Mouse (Mus musculus): ENCODE results near the gene Steap1. TPM values are rescaled to one million over a fixed set of nuclear protein-coding genes. Genes with fewer than 3 reads are reported as not detected.

Gene Steap1
- polyA plus RNA-seq, 1 experiment from 2014 or later, result 5.7 TPM

- H3K27me3 ChIP-seq (replicated peaks; ENCODE audit: control insufficient read depth, insufficient read depth, low read length), result no peaks in the 10 kb centered on the region
- 45% methylated on average over 4 of the region's 4 CpGs for WGBS
- no peaks in the 10 kb centered on the region for H3K9me3 ChIP-seq (ENCODE audit: control insufficient read depth, low read length)
- ATAC-seq, result no peak
- H3K4me3 ChIP-seq (ENCODE audit: low read length), result no peak overlapping the region
- H3K4me2 ChIP-seq (ENCODE audit: low read depth, low read length), result no peak overlapping the region
- H3K9ac ChIP-seq (ENCODE audit: low read depth, low read length), result no peak overlapping the region
- H3K4me1 ChIP-seq (ENCODE audit: control insufficient read depth, insufficient read depth, low read length), result peaks cover 4% of the 10 kb centered on the region; the same call in 1 of the 2 replicates
- H3K36me3 ChIP-seq (ENCODE audit: control insufficient read depth, insufficient read depth, low read length), result no peaks in the 10 kb centered on the region
- no peak overlapping the region for H3K27ac ChIP-seq (ENCODE audit: low read length)
Measured at GRCm38 (mm10) chr5:5692167-5692738, 56.9 kb downstream of the Steap1 start.

- Histone ChIP-seq H3K4me1 (ENCODE audit: control insufficient read depth, insufficient read depth, low read length) (peaks cover 4% of the 10 kb centered on the region; the same call in 1 of the 2 replicates), H3K27ac (ENCODE audit: low read length) (no peak overlapping the region), H3K9ac (ENCODE audit: low read depth, low read length) (no peak overlapping the region), H3K36me3 (ENCODE audit: control insufficient read depth, insufficient read depth, low read length) (no peaks in the 10 kb centered on the region), H3K4me3 (ENCODE audit: low read length) (no peak overlapping the region), H3K27me3 (replicated peaks; ENCODE audit: control insufficient read depth, insufficient read depth, low read length) (no peaks in the 10 kb centered on the region), H3K9me3 (ENCODE audit: control insufficient read depth, low read length) (no peaks in the 10 kb centered on the region), H3K4me2 (ENCODE audit: low read depth, low read length) (no peak overlapping the region)
- no peak for ATAC-seq
- WGBS, result 61% methylated on average over 8 of the region's 8 CpGs
Measured at GRCm38 (mm10) chr5:5688945-5689540, 60.1 kb downstream of the Steap1 start.

DNA sequence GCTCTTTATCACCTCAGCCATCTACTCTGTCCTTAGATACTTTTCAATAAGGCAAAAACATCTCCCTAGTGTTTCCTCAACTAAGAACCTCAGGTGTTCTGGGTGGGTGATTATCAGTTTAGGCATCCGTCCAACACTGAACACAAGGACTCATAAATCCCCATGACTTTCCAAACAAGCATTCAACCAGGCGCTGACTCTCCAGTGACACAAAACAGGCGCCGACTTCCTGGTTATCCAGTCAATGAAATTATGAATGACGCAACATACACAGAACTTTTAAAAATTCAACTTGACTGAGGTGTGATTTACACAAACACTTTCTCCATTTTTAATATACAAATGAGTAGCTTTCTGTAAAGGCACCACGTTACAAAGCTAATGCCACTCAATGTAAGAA, 60.9 kb downstream of the Steap1 start:
- H3K4me1 ChIP-seq (ENCODE audit: control insufficient read depth, insufficient read depth, low read length), result peaks cover 4% of the 10 kb centered on the region; the same call in 1 of the 2 replicates
- H3K27me3 ChIP-seq (replicated peaks; ENCODE audit: control insufficient read depth, insufficient read depth, low read length), result no peaks in the 10 kb centered on the region
- ATAC-seq, result 0 out of 2 replicates have a peak, but pooled peaks have one; percentile 27
- H3K4me3 ChIP-seq (ENCODE audit: low read length), result no peak overlapping the region
- H3K36me3 ChIP-seq (ENCODE audit: control insufficient read depth, insufficient read depth, low read length), result no peaks in the 10 kb centered on the region
- H3K9me3 ChIP-seq (ENCODE audit: control insufficient read depth, low read length), result no peaks in the 10 kb centered on the region
- no peak overlapping the region for H3K9ac ChIP-seq (ENCODE audit: low read depth, low read length)
- no peak overlapping the region for H3K4me2 ChIP-seq (ENCODE audit: low read depth, low read length)
- 39% methylated on average over 6 of the region's 6 CpGs for WGBS
- no peak overlapping the region for H3K27ac ChIP-seq (ENCODE audit: low read length)

GRCm38 (mm10) chr5:5686973-5687372, 62.2 kb downstream of the Steap1 start:
- H3K36me3 ChIP-seq (ENCODE audit: control insufficient read depth, insufficient read depth, low read length), result no peaks in the 10 kb centered on the region
- ATAC-seq, result peak; percentile 35
- 2% methylated on average over 1 of the region's 1 CpGs for WGBS
- no peak overlapping the region for H3K4me3 ChIP-seq (ENCODE audit: low read length)
- no peak overlapping the region for H3K4me2 ChIP-seq (ENCODE audit: low read depth, low read length)
- no peak overlapping the region for H3K9ac ChIP-seq (ENCODE audit: low read depth, low read length)
- peaks cover 4% of the 10 kb centered on the region; the same call in 1 of the 2 replicates for H3K4me1 ChIP-seq (ENCODE audit: control insufficient read depth, insufficient read depth, low read length)
- no peak overlapping the region for H3K27ac ChIP-seq (ENCODE audit: low read length)
- H3K9me3 ChIP-seq (ENCODE audit: control insufficient read depth, low read length), result no peaks in the 10 kb centered on the region
- H3K27me3 ChIP-seq (replicated peaks; ENCODE audit: control insufficient read depth, insufficient read depth, low read length), result no peaks in the 10 kb centered on the region

Other genes starting within 250 kb of the Steap1 start
- 27.3 and 27.6 TPM in 2 replicates for gene Cldn12, start 234.4 kb downstream of the Steap1 start, polyA plus RNA-seq (2015; fragmentation: Nextera tagmentation; extraction: Ambion mirVana)
- gene Gtpbp10, start 189.8 kb downstream of the Steap1 start, polyA plus RNA-seq (2015; fragmentation: Nextera tagmentation; extraction: Ambion mirVana), result 24.9 and 26.1 TPM in 2 replicates
- 1.5 TPM in 2 replicates for gene Gm8773, start 175.5 kb downstream of the Steap1 start, polyA plus RNA-seq (2015; fragmentation: Nextera tagmentation; extraction: Ambion mirVana)
- gene Cfap69, start 85.1 kb downstream of the Steap1 start, polyA plus RNA-seq (2015; fragmentation: Nextera tagmentation; extraction: Ambion mirVana), result 0.94 and 1.0 TPM in 2 replicates
- 9.1 and 9.2 TPM in 2 replicates for gene Steap2, start 54.7 kb downstream of the Steap1 start, polyA plus RNA-seq (2015; fragmentation: Nextera tagmentation; extraction: Ambion mirVana)

All from intestine, embryonic 16.5 days (tissue).